Mouse (Mus musculus) E14TG2a.4 (cell line): Measurements from ENCODE around the gene Cfap77.

ENCODE experiments used
- CTCF ChIP-seq: conservative IDR thresholded peaks from 2 replicates; pipeline ENCODE4 v1.5.1; 2014; ENCODE audit warnings: low read length
- NANOG ChIP-seq: IDR thresholded peaks from 2 replicates; pipeline ENCODE4 v1.6.1; 2014; ENCODE audit warnings: borderline replicate concordance, low read length, mixed read lengths

- TF ChIP-seq CTCF (no peak), NANOG (no peak)
Measured at GRCm38 (mm10) chr2:28912039-28912700, 142.7 kb downstream of the Cfap77 start.
